Mouse (Mus musculus): ENCODE data around the gene Fam209. TPM values are rescaled to one million over a fixed set of nuclear protein-coding genes. Genes with fewer than 3 reads are reported as not detected.

Fam209 gene
- 7.2 TPM for total RNA-seq (2023)

GRCm38 (mm10) chr2:172472318-172472717 is at the start of gene Fam209:
Gene Fam209 (plus strand): TSS chr2:172472520.

GRCm38 (mm10) chr2:172439843-172440639 is 32.3 kb upstream of the Fam209 start, which contains the start of gene Rtf2:
Gene Rtf2 (plus strand): TSS chr2:172440556.

GRCm38 (mm10) chr2:172458496-172458895 is 13.8 kb upstream of the Fam209 start, which contains the start of gene Gcnt7:
Gene Gcnt7 (minus strand): TSS chr2:172458596.

Other genes starting within 250 kb of the Fam209 start
- gene Mc3r, start 224.0 kb upstream of the Fam209 start, total RNA-seq (2023): not detected
- 9.4 TPM for gene Fam210b, start 127.0 kb upstream of the Fam209 start, total RNA-seq (2023)
- gene Aurka, start 102.0 kb upstream of the Fam209 start, total RNA-seq (2023): 5.6 TPM
- gene Cstf1, start 101.8 kb upstream of the Fam209 start, total RNA-seq (2023): 36.5 TPM
- gene Cass4, start 78.7 kb upstream of the Fam209 start, total RNA-seq (2023): 0.61 TPM
- gene Rtf2, start 32.0 kb upstream of the Fam209 start, total RNA-seq (2023): 73.7 TPM
- gene Gcnt7, start 13.9 kb upstream of the Fam209 start, total RNA-seq (2023): not detected
- gene Tfap2c, start 77.1 kb downstream of the Fam209 start, total RNA-seq (2023): not detected